Mouse (Mus musculus) liver, postnatal 0 days (tissue): ENCODE results near the gene Mocs2. TPM values are rescaled to one million over a fixed set of nuclear protein-coding genes. Genes with fewer than 3 reads are reported as not detected.

ENCODE experiments used
- ATAC-seq: fragments of 200-750 bp; cut with Nextera tagmentation; 2 replicates; pipeline ENCODE4 v1.8.0; 2017; ENCODE audit warnings: mild to moderate bottlenecking, moderate library complexity
- DNase-seq: peaks from one replicate; pipeline ENCODE4 v3.0.0-alpha.2; 2016
- H3K27ac ChIP-seq: fragments of 300-500 bp; sonication (generic); 2 replicates; pipeline ENCODE4 v1.5.1; 2014; ENCODE audit warnings: antibody characterized with exemption, moderate library complexity, mild to moderate bottlenecking, low read depth
- H3K27me3 ChIP-seq: fragments of 300-500 bp; sonication (generic); 2 replicates; pipeline ENCODE4 v1.6.1; 2014; ENCODE audit warnings: low read length, control low read depth, mixed read lengths; ENCODE audit not compliant: insufficient read depth
- H3K36me3 ChIP-seq: fragments of 300-500 bp; sonication (generic); replicated peaks from 2 replicates; pipeline ENCODE4 v1.6.1; 2014; ENCODE audit warnings: mild to moderate bottlenecking, control low read depth, low read length, moderate library complexity, mixed read lengths; ENCODE audit not compliant: insufficient read depth
- H3K4me1 ChIP-seq: fragments of 300-500 bp; sonication (generic); 2 replicates; pipeline ENCODE4 v1.6.1; 2014; ENCODE audit warnings: antibody characterized with exemption, mild to moderate bottlenecking, control low read depth; ENCODE audit not compliant: insufficient read depth
- H3K4me2 ChIP-seq: fragments of 300-500 bp; sonication (generic); 2 replicates; pipeline ENCODE4 v1.6.1; 2014; ENCODE audit warnings: low read depth, mild to moderate bottlenecking, low read length, moderate library complexity, mixed read lengths
- H3K4me3 ChIP-seq: fragments of 300-500 bp; sonication (generic); 2 replicates; pipeline ENCODE4 v1.5.1; 2014; ENCODE audit warnings: low read depth, low read length
- H3K9ac ChIP-seq: fragments of 300-500 bp; sonication (generic); replicated peaks from 2 replicates; pipeline ENCODE4 v1.6.1; 2014; ENCODE audit warnings: mild to moderate bottlenecking, moderate library complexity
- H3K9me3 ChIP-seq: fragments of 300-500 bp; sonication (generic); 2 replicates; pipeline ENCODE4 v1.6.1; 2016; ENCODE audit warnings: mild to moderate bottlenecking, control low read depth, low read length, mixed read lengths
- CTCF ChIP-seq: sonication (generic); IDR thresholded peaks from 2 replicates; pipeline ENCODE4 v1.5.1; 2016; ENCODE audit warnings: antibody characterized with exemption, low read depth
- EP300 ChIP-seq: IDR thresholded peaks from 2 replicates; pipeline ENCODE4 v1.6.1; 2016; ENCODE audit warnings: antibody characterized with exemption, low read depth, mild to moderate bottlenecking
- WGBS: fragments of 180-500 bp; shearing (Covaris S2); extraction: QIAGEN DNeasy Blood & Tissue Kit; methylation state at CpG from one replicate; pipeline ENCODE4 v1.1.7; 2014; ENCODE audit not compliant: insufficient replicate concordance; 5-methylcytosine and 5-hydroxymethylcytosine counted together
- polyA plus RNA-seq: library from polyadenylated mRNA; unstranded; fragments of >200 nt; fragmentation: Nextera tagmentation; extraction: Ambion mirVana; gene quantifications from 2 replicates; pipeline ENCODE4 v1.2.1, GENCODE M21; 2015

The Mocs2 gene
- polyA plus RNA-seq, 1 experiment from 2014 or later: 181 TPM

DNA sequence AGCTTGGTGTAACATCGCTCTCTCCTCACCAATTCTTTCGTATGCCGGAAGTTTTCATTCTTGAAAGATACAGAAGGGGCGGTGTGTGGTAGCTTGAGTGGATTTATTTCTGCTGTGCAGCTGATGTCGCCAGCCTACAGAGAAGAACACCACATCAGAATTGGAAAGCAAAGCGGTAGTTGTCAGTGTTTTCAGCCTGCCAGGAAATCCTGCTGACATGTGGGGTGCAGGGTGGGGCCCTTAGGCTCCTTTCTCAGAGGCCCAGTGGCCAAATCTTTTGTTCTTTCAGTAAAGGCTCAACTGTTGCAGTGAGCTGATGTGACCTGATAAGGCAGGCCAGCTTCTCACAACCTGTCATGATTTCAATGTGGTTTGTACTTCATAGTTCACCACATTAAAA is 27.8 kb downstream of the Mocs2 start:
- peak; percentile 33; the same call in 1 of the 2 replicates for ATAC-seq

DNA sequence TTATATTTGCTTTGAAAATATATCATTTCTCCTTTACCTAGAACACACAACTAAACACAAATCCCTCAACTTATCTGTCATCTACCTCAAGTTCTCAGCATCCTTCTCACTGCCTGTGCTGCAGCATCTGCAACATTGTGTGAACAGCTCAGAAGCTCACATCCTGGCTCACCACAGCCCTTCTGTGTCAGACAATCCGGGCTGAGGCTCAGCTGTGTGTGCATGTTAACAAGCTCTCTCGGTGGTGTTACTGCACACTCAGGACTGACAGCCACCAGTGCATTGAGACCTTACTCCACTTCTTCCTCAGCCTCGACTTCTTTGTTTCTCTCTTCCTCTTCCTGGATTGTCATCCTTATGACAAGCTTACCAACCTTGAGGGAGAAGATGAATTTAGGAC is 30.9 kb downstream of the Mocs2 start:
- Histone ChIP-seq H3K4me3 (no peak overlapping the region), H3K36me3 (peaks cover 2% of the 10 kb centered on the region; the same call in 1 of the 2 replicates), H3K27me3 (no peaks in the 10 kb centered on the region), H3K9me3 (no peaks in the 10 kb centered on the region), H3K4me2 (no peak overlapping the region), H3K9ac (no peak overlapping the region), H3K27ac (no peak overlapping the region), H3K4me1 (peaks cover 3% of the 10 kb centered on the region; the same call in 1 of the 2 replicates)
- ATAC-seq: no peak
- WGBS: 55% methylated on average over 3 of the region's 3 CpGs
- TF ChIP-seq CTCF (no peak), EP300 (no peak)
- DNase-seq: no peak

More for the DNA sequence above, 27.8 kb downstream of the Mocs2 start:
- Histone ChIP-seq H3K9me3 (no peaks in the 10 kb centered on the region), H3K4me2 (no peak overlapping the region), H3K4me3 (no peak overlapping the region), H3K36me3 (peaks cover 2% of the 10 kb centered on the region; the same call in 1 of the 2 replicates), H3K4me1 (no peaks in the 10 kb centered on the region), H3K27ac (no peak overlapping the region), H3K9ac (no peak overlapping the region), H3K27me3 (no peaks in the 10 kb centered on the region)
- TF ChIP-seq EP300 (no peak), CTCF (no peak)
- 43% methylated on average over 6 of the region's 6 CpGs for WGBS
- DNase-seq: no peak

- WGBS: 60% methylated on average over 6 of the region's 6 CpGs
- DNase-seq (no peak), ATAC-seq (peak; percentile 45)
- TF ChIP-seq CTCF (no peak), EP300 (no peak)
- Histone ChIP-seq H3K9ac (no peak overlapping the region), H3K9me3 (no peaks in the 10 kb centered on the region), H3K27ac (peak overlapping the region; percentile 67), H3K27me3 (no peaks in the 10 kb centered on the region), H3K4me3 (no peak overlapping the region), H3K4me2 (peak overlapping the region; percentile 2; the same call in 1 of the 2 replicates), H3K4me1 (peaks cover 7% of the 10 kb centered on the region; the same call in 1 of the 2 replicates), H3K36me3 (no peaks in the 10 kb centered on the region)
Measured at GRCm38 (mm10) chr13:114852264-114853111, 34.5 kb downstream of the Mocs2 start.

DNA sequence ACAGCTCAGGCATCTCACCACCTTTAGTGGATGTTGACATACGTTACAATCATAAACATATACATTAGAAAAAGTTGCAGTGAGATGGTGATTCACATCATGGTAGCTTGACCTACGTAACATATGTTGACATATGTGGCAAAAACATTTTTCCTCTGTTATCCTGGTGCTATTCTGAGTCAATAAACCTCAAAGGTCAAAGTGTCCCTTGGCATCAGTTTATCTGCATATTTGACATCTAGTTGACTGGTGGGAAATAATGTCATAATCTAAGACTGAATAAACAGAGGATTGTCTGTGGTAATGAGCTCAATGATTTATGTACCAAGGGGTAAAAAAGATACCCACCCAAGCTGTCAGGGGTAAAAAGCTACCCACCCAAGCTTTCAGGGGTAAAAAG is 35.1 kb downstream of the Mocs2 start:
- Histone ChIP-seq H3K4me1 (peaks cover 7% of the 10 kb centered on the region; the same call in 1 of the 2 replicates), H3K9ac (no peak overlapping the region), H3K9me3 (no peaks in the 10 kb centered on the region), H3K4me3 (no peak overlapping the region), H3K4me2 (peak overlapping the region; percentile 11; the same call in 1 of the 2 replicates), H3K27me3 (no peaks in the 10 kb centered on the region), H3K36me3 (no peaks in the 10 kb centered on the region), H3K27ac (peak overlapping the region; percentile 67)
- no peak for TF ChIP-seq CTCF
- TF ChIP-seq EP300: no peak
- DNase-seq (no peak), ATAC-seq (peak; percentile 24; the same call in 1 of the 2 replicates)
- 60% methylated on average over 2 of the region's 2 CpGs for WGBS

- no peak overlapping the region for H3K4me2 ChIP-seq
- no peak for TF ChIP-seq CTCF
- TF ChIP-seq EP300: no peak
- ATAC-seq: peak; percentile 86
Measured at GRCm38 (mm10) chr13:114854023-114854422, 36.0 kb downstream of the Mocs2 start.

DNA sequence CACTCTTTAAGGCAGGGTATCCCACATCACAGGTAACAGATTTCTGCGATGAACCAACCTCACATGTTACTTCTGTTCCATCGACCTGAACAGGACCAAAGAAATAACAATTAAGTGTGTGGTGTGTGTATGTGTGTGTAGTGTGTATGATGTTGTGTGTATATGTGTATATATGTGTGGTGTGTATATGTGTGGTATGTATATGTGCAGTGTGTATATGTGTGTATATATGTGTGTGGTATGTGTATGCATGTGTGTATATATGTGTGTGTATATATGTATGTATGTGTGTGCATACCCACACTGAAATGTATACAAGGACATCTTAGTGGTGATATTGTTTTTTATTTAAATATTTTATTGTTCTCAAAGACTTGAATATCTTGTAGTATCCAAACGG is 36.4 kb downstream of the Mocs2 start:
- Histone ChIP-seq H3K36me3 (no peaks in the 10 kb centered on the region), H3K9me3 (no peaks in the 10 kb centered on the region), H3K4me3 (no peak overlapping the region), H3K27ac (peak overlapping the region; percentile 72), H3K9ac (no peak overlapping the region), H3K4me2 (no peak overlapping the region), H3K4me1 (peaks cover 7% of the 10 kb centered on the region; the same call in 1 of the 2 replicates), H3K27me3 (no peaks in the 10 kb centered on the region)
- ATAC-seq (peak; percentile 7; the same call in 1 of the 2 replicates), DNase-seq (no peak)
- 76% methylated on average over 3 of the region's 3 CpGs for WGBS
- TF ChIP-seq CTCF (no peak), EP300 (no peak)

More at GRCm38 (mm10) chr13:114854023-114854422, 36.0 kb downstream of the Mocs2 start:
- H3K9me3 ChIP-seq: no peaks in the 10 kb centered on the region
- H3K36me3 ChIP-seq: no peaks in the 10 kb centered on the region
- H3K4me3 ChIP-seq: no peak overlapping the region
- no peak overlapping the region for H3K9ac ChIP-seq
- WGBS: 60% methylated on average over 6 of the region's 6 CpGs
- no peak for DNase-seq
- peak overlapping the region; percentile 72 for H3K27ac ChIP-seq
- H3K4me1 ChIP-seq: peaks cover 7% of the 10 kb centered on the region; the same call in 1 of the 2 replicates
- no peaks in the 10 kb centered on the region for H3K27me3 ChIP-seq
